Mouse (Mus musculus) stomach, postnatal 0 days (tissue): ENCODE measurements around the gene Ccl7.

Experiments
- CTCF ChIP-seq: IDR thresholded peaks from 2 replicates; pipeline ENCODE4 v1.5.1; 2016; ENCODE audit warnings: antibody characterized with exemption, low read depth, mild to moderate bottlenecking, moderate library complexity
- EP300 ChIP-seq: optimal IDR thresholded peaks from 2 replicates; pipeline ENCODE3; 2016; ENCODE audit warnings: antibody characterized with exemption

- no peak for TF ChIP-seq CTCF
- no peak for TF ChIP-seq EP300
Measured at GRCm38 (mm10) chr11:82072984-82073383, 27.5 kb downstream of the Ccl7 start.
